Mouse (Mus musculus): ENCODE results near the gene Vmn1r10. TPM values are rescaled to one million over a fixed set of nuclear protein-coding genes. Genes with fewer than 3 reads are reported as not detected.

The Vmn1r10 gene
- not detected for polyA plus RNA-seq (2017; shearing (Covaris generic))

DNA sequence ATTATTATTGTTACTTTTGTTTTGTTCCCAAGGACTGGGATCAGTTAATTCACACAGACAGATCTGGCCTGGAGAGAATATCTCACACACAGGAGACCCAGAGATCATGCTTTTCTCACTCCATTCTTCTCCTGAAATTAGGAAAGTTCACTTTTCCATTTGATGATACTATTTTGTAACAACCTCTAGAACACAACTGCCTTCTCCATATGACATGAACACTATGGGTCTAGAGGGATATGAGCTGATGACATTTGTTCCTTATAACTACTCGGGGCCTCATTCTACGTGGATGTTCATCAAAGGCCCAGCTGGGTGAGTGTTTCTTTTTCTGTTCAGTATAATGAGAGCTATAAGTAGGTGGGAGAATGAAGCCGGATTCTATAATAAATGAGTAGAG is at the start of gene Vmn1r10:
Gene Vmn1r10, plus strand, starts transcription at position 301 of the 400 bp plus-strand sequence.
- ATAC-seq: no peak

DNA sequence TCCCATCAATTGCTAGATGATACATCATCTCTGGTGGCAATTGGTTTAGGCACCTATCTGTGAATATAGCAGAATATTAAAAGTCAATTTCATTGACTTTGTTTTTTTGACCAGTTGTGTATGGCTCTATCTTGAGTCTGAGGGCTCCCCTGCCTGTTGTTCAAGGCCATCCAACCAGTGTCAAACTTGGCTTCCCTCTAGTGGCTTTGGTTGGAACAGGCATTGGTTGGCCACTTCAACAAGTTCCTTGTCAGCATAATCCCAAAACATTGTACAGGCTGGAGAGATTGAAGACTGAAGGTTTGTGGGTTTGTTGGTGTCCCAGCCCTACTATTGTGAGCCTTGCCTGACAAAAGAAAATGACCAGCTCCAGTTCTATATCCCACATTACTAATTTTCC is 45.5 kb upstream of the Vmn1r10 start:
- ATAC-seq: no peak

DNA sequence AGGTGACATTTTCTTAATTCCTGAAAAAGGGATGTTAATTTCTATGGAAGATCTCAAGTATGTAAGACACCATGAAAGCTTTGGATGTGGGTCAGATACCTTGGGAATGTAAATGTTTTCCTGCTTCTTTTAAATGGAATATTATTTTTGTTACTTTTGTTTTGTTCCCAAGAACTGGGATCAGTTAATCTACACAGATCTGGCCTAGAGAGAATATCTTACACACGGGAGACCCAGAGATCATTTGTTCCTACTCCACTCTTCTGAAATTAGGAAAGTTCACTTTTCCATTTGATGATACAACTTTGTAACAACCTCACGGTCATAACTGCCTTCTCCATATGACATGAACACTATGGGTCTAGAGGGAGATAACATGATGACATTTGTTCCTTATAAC is 42.8 kb upstream of the Vmn1r10 start, which contains the start of gene Vmn1r9:
Gene Vmn1r9, plus strand, starts transcription at position 301 of the 400 bp plus-strand sequence.
- no peak for ATAC-seq

DNA sequence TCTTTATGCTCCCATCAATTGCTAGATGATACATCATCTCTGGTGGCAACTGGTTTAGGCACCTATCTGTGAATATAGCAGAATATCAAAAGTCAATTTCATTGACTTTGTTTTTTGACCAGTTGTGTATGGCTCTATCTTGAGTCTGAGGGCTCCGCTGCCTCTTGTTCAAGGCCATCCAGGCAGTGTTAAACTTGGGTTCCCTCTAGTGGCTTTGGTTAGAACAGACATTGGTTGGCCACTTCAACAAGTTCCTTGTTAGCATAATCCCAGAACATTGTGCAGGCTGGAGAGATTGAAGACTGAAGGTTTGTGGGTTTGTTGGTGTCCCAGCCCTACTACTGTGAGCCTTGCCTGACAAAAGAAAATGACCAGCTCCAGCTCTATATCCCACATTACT is 2.9 kb upstream of the Vmn1r10 start:
- no peak for ATAC-seq

DNA sequence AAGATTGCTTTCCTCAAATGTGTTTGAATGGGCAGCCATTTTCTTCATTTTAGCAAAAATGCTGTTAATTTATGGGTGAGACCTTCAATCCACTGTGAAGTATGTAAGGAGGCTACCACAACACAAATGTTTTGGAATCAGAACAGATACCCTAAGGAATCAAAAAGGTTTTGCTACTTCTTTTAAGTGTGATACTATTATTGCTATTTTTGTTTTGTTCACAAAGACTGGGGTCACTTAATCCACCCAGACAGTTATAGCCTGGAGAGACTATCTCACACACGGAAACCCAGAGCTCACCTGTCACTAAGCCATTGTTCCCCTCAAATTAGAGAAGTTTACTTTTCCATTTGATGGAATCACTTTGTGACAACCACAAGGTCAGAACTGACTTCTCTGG is 23.9 kb downstream of the Vmn1r10 start, which contains the start of gene Vmn1r11:
Gene Vmn1r11, plus strand, starts transcription at position 301 of the 400 bp plus-strand sequence.
- ATAC-seq: no peak

DNA sequence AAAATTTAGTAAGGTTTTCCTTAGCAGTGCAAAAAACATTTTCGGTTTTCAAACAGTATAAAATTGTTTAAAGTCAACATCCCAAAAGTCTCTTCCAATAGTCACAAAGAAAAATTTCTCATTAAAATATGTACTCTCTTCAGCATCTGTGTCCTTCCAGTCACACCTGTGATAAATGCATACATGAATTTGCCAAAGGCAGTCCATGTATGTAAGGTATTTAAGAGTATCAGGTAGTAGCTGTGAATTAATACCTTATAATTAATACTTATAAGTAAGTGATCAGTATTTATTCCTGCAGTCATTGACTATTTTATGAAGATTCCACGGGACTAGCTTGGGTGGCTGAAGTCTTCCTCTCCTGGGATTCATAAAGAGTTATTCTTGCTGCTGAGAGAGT is 47.4 kb downstream of the Vmn1r10 start, which contains the start of gene Vmn1r12:
Gene Vmn1r12, plus strand, starts transcription at position 301 of the 400 bp plus-strand sequence.
- no peak for ATAC-seq

Other genes starting within 250 kb of the Vmn1r10 start
- gene Nt5c3, start 185.5 kb upstream of the Vmn1r10 start, polyA plus RNA-seq (2017; shearing (Covaris generic)): 10 to 100 TPM; 65.0 to 70.7 TPM
- not detected for gene Vmn1r4, start 185.4 kb upstream of the Vmn1r10 start, polyA plus RNA-seq (2017; shearing (Covaris generic))
- not detected for gene Vmn1r5, start 139.2 kb upstream of the Vmn1r10 start, polyA plus RNA-seq (2017; shearing (Covaris generic))
- gene Vmn1r6, start 112.2 kb upstream of the Vmn1r10 start, polyA plus RNA-seq (2017; shearing (Covaris generic)): not detected
- gene Vmn1r7, start 84.1 kb upstream of the Vmn1r10 start, polyA plus RNA-seq (2017; shearing (Covaris generic)): not detected
- not detected for gene Vmn1r8, start 77.2 kb upstream of the Vmn1r10 start, polyA plus RNA-seq (2017; shearing (Covaris generic))
- gene Vmn1r9, start 42.7 kb upstream of the Vmn1r10 start, polyA plus RNA-seq (2017; shearing (Covaris generic)): not detected
- not detected for gene Vmn1r11, start 24.0 kb downstream of the Vmn1r10 start, polyA plus RNA-seq (2017; shearing (Covaris generic))
- not detected for gene Vmn1r12, start 47.5 kb downstream of the Vmn1r10 start, polyA plus RNA-seq (2017; shearing (Covaris generic))
- under 1 TPM in 1 of 2 experiments, not detected in 1; 0.99 TPM for gene Vmn1r13, start 93.8 kb downstream of the Vmn1r10 start, polyA plus RNA-seq (2017; shearing (Covaris generic))
- gene Vmn1r14, start 122.2 kb downstream of the Vmn1r10 start, polyA plus RNA-seq (2017; shearing (Covaris generic)): not detected
- under 1 TPM in 1 of 2 experiments, not detected in 1; 0.21 TPM for gene Vmn1r15, start 148.5 kb downstream of the Vmn1r10 start, polyA plus RNA-seq (2017; shearing (Covaris generic))
- not detected for gene Vmn1r16, start 220.0 kb downstream of the Vmn1r10 start, polyA plus RNA-seq (2017; shearing (Covaris generic))